Mouse (Mus musculus): ENCODE results near the gene Mbnl1. TPM values are rescaled to one million over a fixed set of nuclear protein-coding genes. Genes with fewer than 3 reads are reported as not detected.

Gene Mbnl1
- polyA plus RNA-seq, 1 experiment from 2014 or later, result 88.5 TPM

DNA sequence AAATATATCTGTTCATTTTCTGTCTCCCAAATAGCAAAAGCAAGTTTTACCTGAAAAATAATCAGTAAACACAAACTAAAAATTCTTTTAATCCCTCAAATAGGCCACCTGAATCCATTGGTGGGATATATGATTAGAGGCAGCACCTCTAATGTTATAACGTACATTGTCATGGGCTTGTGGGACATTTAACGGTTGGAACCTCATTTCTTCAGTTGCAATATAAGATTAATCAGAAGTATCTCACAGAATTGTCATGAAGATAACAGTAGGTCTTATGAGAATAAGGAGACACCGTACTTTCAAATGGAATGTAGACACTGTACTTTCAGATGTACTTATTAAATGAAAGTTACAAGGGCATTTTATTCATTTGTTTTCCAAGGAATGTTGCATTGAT lies 112.1 kb downstream of the Mbnl1 start:
- Histone ChIP-seq H3K4me1 (replicated peaks) (peaks cover 35% of the 10 kb centered on the region), H3K9ac (no peak overlapping the region)

DNA sequence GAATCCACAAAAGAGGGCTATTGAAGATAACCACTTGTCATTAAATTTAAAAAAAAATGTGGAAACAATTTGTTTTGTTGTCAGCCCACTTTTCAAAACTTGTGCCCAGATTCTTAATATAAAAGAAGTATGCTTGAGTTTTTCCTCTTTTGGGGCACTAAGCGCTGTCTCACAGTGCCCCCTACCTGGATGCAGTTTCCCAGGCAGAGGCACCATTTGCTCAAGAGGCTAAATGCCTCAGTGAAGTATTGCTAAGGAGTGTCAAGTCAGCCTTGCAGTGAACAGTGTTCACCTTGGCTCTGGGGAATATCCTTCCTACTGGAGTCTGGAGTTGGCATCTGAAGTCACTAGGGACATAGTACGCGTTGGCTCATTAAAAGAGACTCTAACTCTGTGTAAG lies 113.4 kb downstream of the Mbnl1 start:
- ATAC-seq (ENCODE audit: insufficient read depth), result no peak
- no peak overlapping the region for H3K4me3 ChIP-seq (replicated peaks)
- no peaks in the 10 kb centered on the region for H3K9me3 ChIP-seq (replicated peaks)
- H3K27me3 ChIP-seq, result no peaks in the 10 kb centered on the region
- H3K27ac ChIP-seq (replicated peaks), result no peak overlapping the region
- 93% methylated on average over 3 of the region's 3 CpGs for WGBS (ENCODE audit: insufficient replicate concordance)
- no peak overlapping the region for H3K9ac ChIP-seq
- H3K4me1 ChIP-seq (replicated peaks), result peaks cover 25% of the 10 kb centered on the region
- 0 out of 2 replicates have a peak, but pooled peaks cover 4% of the 10 kb centered on the region for H3K36me3 ChIP-seq (replicated peaks)
- H3K4me2 ChIP-seq, result no peak overlapping the region

More for the DNA sequence above, 112.1 kb downstream of the Mbnl1 start:
- no peak for ATAC-seq (ENCODE audit: insufficient read depth)
- no peak overlapping the region for H3K4me2 ChIP-seq
- H3K27me3 ChIP-seq, result no peaks in the 10 kb centered on the region
- 0 out of 2 replicates have a peak, but pooled peaks cover 4% of the 10 kb centered on the region for H3K36me3 ChIP-seq (replicated peaks)
- 42% methylated on average over 3 of the region's 3 CpGs for WGBS (ENCODE audit: insufficient replicate concordance)
- no peak overlapping the region for H3K4me3 ChIP-seq (replicated peaks)
- no peaks in the 10 kb centered on the region for H3K9me3 ChIP-seq (replicated peaks)
- H3K27ac ChIP-seq (replicated peaks), result no peak overlapping the region

DNA sequence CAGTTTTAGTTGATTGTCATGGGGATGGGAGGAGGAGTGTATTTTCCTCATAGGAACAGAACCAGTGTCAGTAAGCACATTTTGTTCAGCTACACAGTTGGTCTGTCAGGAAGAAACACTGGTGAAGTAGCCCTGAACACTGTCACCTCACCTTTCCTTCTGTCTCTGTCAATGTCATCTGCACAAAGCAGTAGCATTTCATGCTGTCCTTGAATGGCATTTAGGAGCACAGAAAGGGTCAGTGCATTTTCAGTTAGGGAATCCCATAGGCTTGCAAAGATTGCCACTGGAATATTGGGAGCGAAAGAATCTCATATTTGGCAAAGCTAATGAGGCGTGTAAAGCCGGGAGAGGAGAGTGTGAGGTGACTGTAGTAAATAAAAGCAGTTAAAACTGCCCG lies 114.5 kb downstream of the Mbnl1 start:
- Histone ChIP-seq H3K27ac (replicated peaks) (no peak overlapping the region), H3K4me1 (replicated peaks) (peaks cover 23% of the 10 kb centered on the region), H3K27me3 (no peaks in the 10 kb centered on the region), H3K9ac (no peak overlapping the region), H3K4me3 (replicated peaks) (no peak overlapping the region), H3K9me3 (replicated peaks) (no peaks in the 10 kb centered on the region), H3K36me3 (replicated peaks) (0 out of 2 replicates have a peak, but pooled peaks cover 4% of the 10 kb centered on the region), H3K4me2 (no peak overlapping the region)
- WGBS (ENCODE audit: insufficient replicate concordance), result 88% methylated on average over 4 of the region's 4 CpGs
- no peak for ATAC-seq (ENCODE audit: insufficient read depth)

DNA sequence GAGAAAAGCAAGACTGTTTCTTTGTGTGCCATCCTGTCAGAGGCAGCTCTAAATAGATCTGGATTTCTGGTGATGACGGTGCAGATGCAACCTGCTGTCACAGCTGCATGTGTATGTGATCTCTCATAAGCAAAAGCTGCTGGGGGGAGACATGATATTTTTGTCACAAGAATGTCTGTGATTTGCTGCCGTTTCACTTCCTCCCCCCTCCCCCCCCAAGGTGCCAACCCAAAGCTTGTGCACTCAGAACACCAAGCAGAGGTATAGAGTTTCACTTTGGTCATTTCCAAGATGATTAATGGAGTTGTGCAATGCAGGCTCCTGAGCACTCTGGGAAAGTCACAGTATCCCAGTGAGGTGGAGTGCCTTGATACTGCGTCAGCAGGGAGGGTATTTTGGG lies 116.7 kb downstream of the Mbnl1 start:
- Histone ChIP-seq H3K4me3 (replicated peaks) (no peak overlapping the region), H3K9me3 (replicated peaks) (no peaks in the 10 kb centered on the region), H3K36me3 (replicated peaks) (0 out of 2 replicates have a peak, but pooled peaks cover 4% of the 10 kb centered on the region), H3K4me1 (replicated peaks) (peaks cover 32% of the 10 kb centered on the region), H3K4me2 (no peak overlapping the region), H3K27me3 (no peaks in the 10 kb centered on the region), H3K27ac (replicated peaks) (no peak overlapping the region), H3K9ac (no peak overlapping the region)
- no peak for ATAC-seq (ENCODE audit: insufficient read depth)
- 50% methylated on average over 3 of the region's 3 CpGs for WGBS (ENCODE audit: insufficient replicate concordance)

DNA sequence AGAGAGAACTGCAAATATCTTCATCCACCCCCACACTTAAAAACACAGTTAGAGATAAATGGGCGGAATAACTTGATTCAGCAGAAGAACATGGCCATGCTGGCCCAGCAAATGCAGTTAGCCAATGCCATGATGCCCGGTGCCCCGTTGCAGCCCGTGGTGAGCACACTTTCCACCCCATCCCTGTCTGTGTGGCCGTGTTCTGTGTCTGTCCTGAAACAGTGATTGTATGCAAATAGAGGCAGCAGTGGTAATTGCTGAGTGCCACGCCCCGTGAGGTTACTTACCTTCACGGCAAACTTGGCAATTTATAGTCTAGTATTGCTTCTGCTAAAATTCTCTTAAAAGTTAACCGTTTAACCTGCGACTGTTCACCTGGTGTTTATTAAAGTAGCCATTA lies 123.0 kb downstream of the Mbnl1 start:
- Histone ChIP-seq H3K4me2 (no peak overlapping the region), H3K9me3 (replicated peaks) (no peaks in the 10 kb centered on the region), H3K36me3 (replicated peaks) (peaks cover 19% of the 10 kb centered on the region; the same call in 1 of the 2 replicates), H3K27ac (replicated peaks) (no peak overlapping the region), H3K4me1 (replicated peaks) (peaks cover 24% of the 10 kb centered on the region), H3K4me3 (replicated peaks) (no peak overlapping the region), H3K27me3 (no peaks in the 10 kb centered on the region), H3K9ac (no peak overlapping the region)
- ATAC-seq (ENCODE audit: insufficient read depth), result no peak
- WGBS (ENCODE audit: insufficient replicate concordance), result 80% methylated on average over 10 of the region's 10 CpGs

DNA sequence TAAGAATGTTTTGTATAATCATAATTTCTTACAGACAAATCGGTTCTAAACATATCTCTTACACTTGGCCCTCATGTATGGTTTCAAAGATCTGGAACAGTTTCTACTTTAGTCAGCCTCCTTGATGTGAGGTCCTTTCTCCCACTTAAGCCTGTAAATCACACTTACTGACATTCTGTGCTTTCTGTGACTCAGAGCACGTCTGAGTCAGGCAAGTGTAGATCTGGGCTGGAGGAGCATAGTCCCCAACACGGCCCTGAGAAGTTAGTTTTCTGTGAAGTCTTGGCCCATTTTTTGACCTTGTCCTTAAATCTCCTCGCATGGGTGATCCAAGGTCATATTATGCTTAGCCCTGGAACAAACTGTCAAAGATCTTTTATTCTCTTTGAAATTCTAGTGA lies 124.4 kb downstream of the Mbnl1 start:
- H3K36me3 ChIP-seq (replicated peaks), result peaks cover 21% of the 10 kb centered on the region; the same call in 1 of the 2 replicates
- H3K9ac ChIP-seq, result no peak overlapping the region
- no peaks in the 10 kb centered on the region for H3K27me3 ChIP-seq
- no peak for ATAC-seq (ENCODE audit: insufficient read depth)
- no peaks in the 10 kb centered on the region for H3K9me3 ChIP-seq (replicated peaks)
- H3K27ac ChIP-seq (replicated peaks), result no peak overlapping the region
- H3K4me3 ChIP-seq (replicated peaks), result no peak overlapping the region
- H3K4me1 ChIP-seq (replicated peaks), result peaks cover 36% of the 10 kb centered on the region
- WGBS (ENCODE audit: insufficient replicate concordance), result 74% methylated on average over 4 of the region's 4 CpGs
- H3K4me2 ChIP-seq, result no peak overlapping the region

DNA sequence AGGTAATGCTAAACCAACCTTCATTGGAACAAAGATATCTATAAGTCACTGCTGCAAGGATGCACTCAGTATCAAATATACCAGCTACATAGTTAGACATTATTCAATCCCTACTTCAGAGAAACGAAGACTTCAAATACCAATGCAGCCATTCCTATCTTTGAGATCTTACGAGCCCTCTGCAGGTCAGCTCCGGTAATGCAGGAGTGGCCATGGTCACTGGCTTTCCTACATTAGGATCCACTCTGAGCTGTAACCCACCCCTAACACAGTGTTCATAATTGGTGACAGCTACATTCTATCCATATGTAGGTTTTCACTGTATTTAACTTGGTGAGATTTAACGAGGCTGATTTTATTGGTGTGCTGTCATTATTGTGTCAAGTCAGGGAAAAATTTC lies 129.1 kb downstream of the Mbnl1 start:
- Histone ChIP-seq H3K27ac (replicated peaks) (0 out of 2 replicates have a peak overlapping the region, but pooled peaks have one; percentile 10), H3K36me3 (replicated peaks) (peaks cover 34% of the 10 kb centered on the region), H3K27me3 (no peaks in the 10 kb centered on the region), H3K4me2 (no peak overlapping the region), H3K4me3 (replicated peaks) (no peak overlapping the region), H3K4me1 (replicated peaks) (peaks cover 48% of the 10 kb centered on the region), H3K9ac (no peak overlapping the region), H3K9me3 (replicated peaks) (no peaks in the 10 kb centered on the region)
- no peak for ATAC-seq (ENCODE audit: insufficient read depth)
- 14% methylated on average over 4 of the region's 4 CpGs for WGBS (ENCODE audit: insufficient replicate concordance)

DNA sequence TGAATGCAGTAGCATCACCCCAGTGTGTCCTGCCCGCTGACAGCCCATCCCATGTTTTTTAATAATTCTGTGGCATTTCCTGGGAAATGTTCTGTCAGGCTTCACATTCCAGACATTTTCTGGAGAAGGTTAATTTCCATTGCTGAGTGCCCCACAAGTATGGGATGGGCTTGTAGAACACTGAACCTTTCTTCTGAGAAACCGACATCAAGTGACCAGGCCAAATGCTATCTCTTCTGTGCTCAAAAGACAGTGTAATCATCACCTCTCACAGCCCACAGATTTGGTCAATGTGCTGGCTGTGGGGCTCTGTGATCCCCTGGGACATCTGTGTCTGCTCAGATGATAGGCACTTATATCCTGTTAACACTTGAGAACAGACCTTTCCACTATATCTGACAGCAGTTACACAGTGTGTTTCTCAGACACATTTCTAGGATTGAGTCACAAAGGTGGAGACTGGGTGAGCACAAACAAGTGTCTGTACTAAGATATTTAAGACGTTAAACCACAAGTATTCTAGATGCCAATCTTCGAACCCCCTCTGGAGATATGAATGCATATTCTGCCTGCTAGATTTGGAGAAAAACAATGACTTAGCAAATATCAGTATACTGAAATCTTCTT lies 130.4 kb downstream of the Mbnl1 start:
- H3K4me2 ChIP-seq, result peak overlapping the region; percentile 57
- ATAC-seq (ENCODE audit: insufficient read depth), result peak; percentile 95

DNA sequence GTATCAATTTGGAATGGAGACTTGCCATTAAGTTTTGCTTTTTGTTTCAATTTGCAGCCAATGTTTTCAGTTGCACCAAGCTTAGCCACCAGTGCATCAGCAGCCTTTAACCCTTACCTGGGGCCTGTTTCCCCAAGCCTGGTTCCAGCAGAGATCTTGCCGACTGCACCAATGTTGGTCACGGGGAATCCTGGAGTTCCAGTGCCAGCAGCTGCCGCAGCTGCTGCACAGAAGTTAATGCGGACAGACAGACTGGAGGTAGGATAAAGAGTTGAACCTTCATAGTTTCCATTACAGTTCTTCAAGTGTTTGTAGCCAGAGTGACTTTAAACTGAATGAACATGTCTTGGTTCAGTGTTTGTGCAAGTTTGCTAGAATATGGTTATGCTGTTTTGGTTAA lies 131.0 kb downstream of the Mbnl1 start:
- Histone ChIP-seq H3K4me1 (replicated peaks) (peaks cover 53% of the 10 kb centered on the region), H3K27ac (replicated peaks) (peak overlapping the region; percentile 89), H3K9me3 (replicated peaks) (no peaks in the 10 kb centered on the region), H3K27me3 (no peaks in the 10 kb centered on the region), H3K4me2 (peak overlapping the region; percentile 57), H3K36me3 (replicated peaks) (peaks cover 29% of the 10 kb centered on the region), H3K9ac (0 out of 2 replicates have a peak overlapping the region, but pooled peaks have one; percentile 23), H3K4me3 (replicated peaks) (peak overlapping the region; percentile 14)
- ATAC-seq (ENCODE audit: insufficient read depth), result no peak
- WGBS (ENCODE audit: insufficient replicate concordance), result 62% methylated on average over 4 of the region's 4 CpGs

More for the DNA sequence above, 130.4 kb downstream of the Mbnl1 start:
- H3K9ac ChIP-seq, result no peak overlapping the region
- H3K27ac ChIP-seq (replicated peaks), result peak overlapping the region; percentile 89
- peaks cover 53% of the 10 kb centered on the region for H3K4me1 ChIP-seq (replicated peaks)
- 28% methylated on average over 4 of the region's 4 CpGs for WGBS (ENCODE audit: insufficient replicate concordance)
- H3K4me3 ChIP-seq (replicated peaks), result no peak overlapping the region
- no peaks in the 10 kb centered on the region for H3K9me3 ChIP-seq (replicated peaks)
- H3K36me3 ChIP-seq (replicated peaks), result peaks cover 33% of the 10 kb centered on the region
- H3K27me3 ChIP-seq, result no peaks in the 10 kb centered on the region

DNA sequence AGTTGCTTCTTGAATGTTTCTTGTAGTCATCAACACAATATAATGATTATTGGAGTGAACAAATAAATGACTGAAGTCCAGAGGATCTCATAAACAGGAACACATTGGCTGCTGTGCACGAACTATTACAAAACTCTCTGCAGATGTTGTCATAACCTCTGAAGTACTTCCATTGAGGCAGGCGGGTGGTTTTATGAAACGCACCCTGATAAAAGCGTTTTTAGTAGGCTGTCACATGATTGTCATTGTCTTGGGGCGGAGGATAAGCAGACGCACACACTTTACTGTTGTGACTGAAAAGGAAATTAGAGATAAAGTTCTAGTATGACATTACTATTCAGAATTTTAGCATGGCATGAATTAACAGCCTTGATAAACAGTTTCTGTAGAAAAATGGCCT lies 131.6 kb downstream of the Mbnl1 start:
- H3K4me2 ChIP-seq, result peak overlapping the region; percentile 57
- no peak overlapping the region for H3K4me3 ChIP-seq (replicated peaks)
- peaks cover 25% of the 10 kb centered on the region for H3K36me3 ChIP-seq (replicated peaks)
- no peak overlapping the region for H3K9ac ChIP-seq
- H3K9me3 ChIP-seq (replicated peaks), result no peaks in the 10 kb centered on the region
- peaks cover 57% of the 10 kb centered on the region for H3K4me1 ChIP-seq (replicated peaks)
- 20% methylated on average over 6 of the region's 6 CpGs for WGBS (ENCODE audit: insufficient replicate concordance)
- no peak for ATAC-seq (ENCODE audit: insufficient read depth)
- H3K27me3 ChIP-seq, result no peaks in the 10 kb centered on the region
- H3K27ac ChIP-seq (replicated peaks), result peak overlapping the region; percentile 89

DNA sequence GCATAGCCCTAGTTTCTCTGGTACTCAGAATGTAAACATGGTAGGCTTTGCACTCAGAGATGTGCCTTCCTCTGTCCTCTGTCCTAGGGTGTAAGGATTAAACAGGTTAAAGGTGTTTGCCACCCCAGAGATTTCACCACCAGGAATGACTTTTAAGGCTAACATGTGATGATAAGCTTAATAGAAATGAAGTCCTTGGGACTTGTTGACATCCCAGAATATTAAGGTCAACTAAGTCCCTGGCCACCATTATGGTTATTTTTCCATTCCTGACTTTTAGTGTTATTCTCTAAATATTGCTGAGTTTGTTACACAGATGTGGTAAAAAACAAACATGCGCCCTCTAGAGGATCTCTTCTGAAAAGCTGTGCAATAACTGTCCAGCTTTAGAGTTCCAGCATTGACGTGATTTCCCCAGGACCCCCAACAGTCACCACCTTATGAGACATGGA lies 136.3 kb downstream of the Mbnl1 start:
- H3K27ac ChIP-seq (replicated peaks), result peak overlapping the region; percentile 19; the same call in 1 of the 2 replicates
- WGBS (ENCODE audit: insufficient replicate concordance), result 20% methylated on average over 2 of the region's 2 CpGs

More for the DNA sequence above, 136.3 kb downstream of the Mbnl1 start:
- Histone ChIP-seq H3K4me3 (replicated peaks) (no peak overlapping the region), H3K9ac (no peak overlapping the region), H3K9me3 (replicated peaks) (no peaks in the 10 kb centered on the region), H3K4me2 (no peak overlapping the region), H3K36me3 (replicated peaks) (peaks cover 33% of the 10 kb centered on the region), H3K4me1 (replicated peaks) (peaks cover 26% of the 10 kb centered on the region), H3K27me3 (no peaks in the 10 kb centered on the region)
- no peak for ATAC-seq (ENCODE audit: insufficient read depth)

Data from liver, embryonic 15.5 days (tissue).